Mouse (Mus musculus) myocyte (in vitro differentiated cells): ENCODE results near the gene Neurl1a. TPM values are rescaled to one million over a fixed set of nuclear protein-coding genes. Genes with fewer than 3 reads are reported as not detected.

Source experiments
- H3K27me3 ChIP-seq: one replicate; pipeline ENCODE4 v1.6.1; 2011; ENCODE audit not compliant: control insufficient read depth, insufficient read depth, insufficient read length
- H3K36me3 ChIP-seq: one replicate; pipeline ENCODE4 v1.6.1; 2011; ENCODE audit not compliant: control insufficient read depth, insufficient read depth
- H3K4me2 ChIP-seq: one replicate; pipeline ENCODE4 v1.6.1; 2011; ENCODE audit warnings: low read depth, control low read depth
- H3K4me3 ChIP-seq: one replicate; pipeline ENCODE4 v1.5.1; 2011; ENCODE audit warnings: mild to moderate bottlenecking, control low read depth, moderate library complexity
- H3K79me2 ChIP-seq: one replicate; pipeline ENCODE4 v1.6.1; 2011; ENCODE audit not compliant: control insufficient read depth, insufficient read depth
- H3ac ChIP-seq: one replicate; pipeline ENCODE4 v1.6.1; 2011; ENCODE audit not compliant: control insufficient read depth, insufficient read length
- CEBPB ChIP-seq: IDR thresholded peaks from 2 replicates; pipeline ENCODE4 v1.6.1; 2011; ENCODE audit warnings: mild to moderate bottlenecking, moderate library complexity; ENCODE audit not compliant: poor library complexity, insufficient read depth, severe bottlenecking
- E2F4 ChIP-seq: IDR thresholded peaks from one replicate; pipeline ENCODE4 v1.6.1; 2011; ENCODE audit warnings: mild to moderate bottlenecking, control low read depth, moderate library complexity; ENCODE audit not compliant: insufficient read depth
- MAX ChIP-seq: IDR thresholded peaks from one replicate; pipeline ENCODE4 v1.6.1; 2011; ENCODE audit warnings: low read depth, mild to moderate bottlenecking, control low read depth
- MYOD1 ChIP-seq, 3 experiments: IDR thresholded peaks; one replicate each; pipeline ENCODE4 v1.6.1; 2011; ENCODE audit warnings: control low read depth in 2 of 3, low read depth in 2 of 3, mild to moderate bottlenecking in 2 of 3, moderate library complexity in 1 of 3; ENCODE audit not compliant: insufficient read length in 2 of 3, control insufficient read depth in 1 of 3
- MYOG ChIP-seq, 3 experiments: IDR thresholded peaks; one replicate each; pipeline ENCODE4 v1.6.1; 2011; ENCODE audit warnings: control low read depth in 2 of 3, low read depth in 2 of 3, mild to moderate bottlenecking in 2 of 3; ENCODE audit not compliant: insufficient read length in 2 of 3, control insufficient read depth in 1 of 3, insufficient read depth in 1 of 3
- POLR2A ChIP-seq: IDR thresholded peaks from one replicate; pipeline ENCODE4 v1.6.1; 2011; ENCODE audit warnings: low read depth, mild to moderate bottlenecking, control low read depth, moderate library complexity; ENCODE audit not compliant: insufficient read length
- POLR2AphosphoS2 ChIP-seq: IDR thresholded peaks from one replicate; pipeline ENCODE4 v1.6.1; 2011; ENCODE audit warnings: low read depth, control low read depth; ENCODE audit not compliant: insufficient read length
- REST ChIP-seq: IDR thresholded peaks from one replicate; pipeline ENCODE4 v1.6.1; 2011; ENCODE audit warnings: mild to moderate bottlenecking, control low read depth, moderate library complexity; ENCODE audit not compliant: insufficient read depth, insufficient read length
- SRF ChIP-seq: IDR thresholded peaks from one replicate; pipeline ENCODE4 v1.6.1; 2011; ENCODE audit warnings: low read depth; ENCODE audit not compliant: control insufficient read depth, insufficient read length
- TCF12 ChIP-seq: IDR thresholded peaks from one replicate; pipeline ENCODE4 v1.6.1; 2011; ENCODE audit warnings: mild to moderate bottlenecking, control low read depth; ENCODE audit not compliant: poor library complexity, insufficient read depth, severe bottlenecking
- TCF3 ChIP-seq: IDR thresholded peaks from one replicate; pipeline ENCODE4 v1.6.1; 2011; ENCODE audit warnings: low read depth, control low read depth; ENCODE audit not compliant: insufficient read length
- USF1 ChIP-seq: IDR thresholded peaks from one replicate; pipeline ENCODE4 v1.6.1; 2011; ENCODE audit warnings: low read depth, mild to moderate bottlenecking, control low read depth, moderate library complexity
- polyA plus RNA-seq: library from polyadenylated mRNA; unstranded; fragments of >200 nt; fragmentation: generic; extraction: Trizol; gene quantifications from one replicate; pipeline ENCODE4 v1.2.1, GENCODE M21; 2012; ENCODE audit warnings: missing spikeins

The Neurl1a gene
- polyA plus RNA-seq, 1 experiment = 120 TPM

DNA sequence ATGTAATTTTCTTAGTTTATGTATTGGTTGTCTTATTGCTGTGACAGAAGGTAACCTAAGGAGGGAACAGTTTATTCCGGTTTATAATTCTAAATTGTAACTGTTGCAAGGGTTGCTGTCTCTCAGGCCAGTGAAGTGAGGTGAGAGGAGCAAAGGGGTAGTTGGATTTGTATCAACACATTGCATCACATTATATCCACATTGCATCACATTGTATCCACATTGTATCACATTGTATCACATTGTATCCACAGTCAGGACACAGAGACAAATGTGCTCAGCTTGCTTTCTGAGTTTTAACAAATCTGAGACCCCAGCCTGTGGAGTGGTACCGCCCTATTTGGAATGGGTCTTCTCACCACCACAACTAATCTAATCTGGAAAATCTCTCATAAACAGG, 41.6 kb downstream of the Neurl1a start:
- no peak overlapping the region for H3ac ChIP-seq
- no peak for TF ChIP-seq MAX
- no peak for TF ChIP-seq REST
- TF ChIP-seq POLR2A = no peak
- TF ChIP-seq USF1 = no peak
- no peak for TF ChIP-seq SRF
- TF ChIP-seq E2F4 = no peak
- no peak for TF ChIP-seq TCF12
- no peak for TF ChIP-seq POLR2AphosphoS2
- no peak for TF ChIP-seq TCF3
- TF ChIP-seq MYOD1 (IDR thresholded peaks at IDR 0.05; ENCODE audit: control insufficient read depth in 1 of 3, insufficient read length in 2 of 3, low read depth in 2 of 3) = no peak
- no peaks in the 10 kb centered on the region for H3K36me3 ChIP-seq
- no peaks in the 10 kb centered on the region for H3K27me3 ChIP-seq
- H3K4me3 ChIP-seq = no peak overlapping the region
- peaks cover 7% of the 10 kb centered on the region for H3K79me2 ChIP-seq
- peak overlapping the region; percentile 73 for H3K4me2 ChIP-seq

DNA sequence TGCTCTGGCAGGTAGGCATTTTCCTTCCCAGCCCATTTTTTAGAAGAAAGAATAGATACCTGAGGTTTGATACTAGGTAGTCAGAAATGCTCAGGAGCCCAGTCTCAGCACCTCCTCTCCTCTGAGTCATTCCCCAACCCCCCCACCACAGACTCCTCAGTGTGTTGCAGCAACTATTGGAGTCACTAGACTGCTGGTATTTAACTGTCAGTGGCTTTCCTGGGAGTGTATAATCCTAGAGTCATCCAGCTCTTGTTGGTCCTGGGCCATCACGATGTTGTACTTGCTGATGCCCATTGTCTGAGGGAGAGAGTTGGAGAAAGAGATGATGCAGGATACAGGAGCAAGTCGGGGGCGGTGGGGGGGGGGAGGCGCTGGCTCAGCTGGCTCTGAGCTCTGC, 42.4 kb downstream of the Neurl1a start:
- TF ChIP-seq CEBPB (0 out of 2 replicates have a peak, but pooled peaks have one; percentile 42), POLR2A (no peak)
- Histone ChIP-seq H3K4me2 (peak overlapping the region; percentile 73), H3K36me3 (no peaks in the 10 kb centered on the region)

DNA sequence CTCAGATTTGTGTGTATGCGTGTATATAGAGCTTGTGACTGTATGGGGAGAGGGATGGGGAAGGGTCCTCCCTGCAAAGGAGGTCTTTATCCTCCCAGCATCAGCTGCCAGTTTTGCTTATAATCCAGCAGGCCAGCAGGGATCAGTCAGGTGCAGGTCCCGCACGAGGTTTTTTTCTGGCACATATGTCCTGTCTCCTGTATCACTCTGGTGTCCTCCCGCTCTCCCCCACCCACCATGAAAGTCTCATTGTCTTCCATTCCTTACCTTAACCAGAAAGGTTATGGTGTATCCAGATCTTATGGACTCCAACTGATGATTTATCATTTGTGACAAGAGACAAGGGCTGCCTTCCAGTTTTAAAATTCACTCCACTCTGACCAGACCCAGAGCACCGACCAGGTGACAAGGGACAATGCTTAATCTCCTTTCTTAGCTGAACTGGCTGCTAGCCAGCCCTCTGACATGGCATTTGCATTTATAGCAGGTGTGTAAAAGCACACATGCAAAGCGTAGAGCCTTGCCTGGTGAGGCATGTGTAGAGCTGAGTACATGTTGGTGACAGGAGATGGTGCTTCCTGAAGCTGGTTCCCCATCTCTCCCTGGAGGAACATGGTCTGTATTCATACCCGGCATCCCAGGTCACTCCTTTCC, 43.0 kb downstream of the Neurl1a start:
- Histone ChIP-seq H3K4me2 (peak overlapping the region; percentile 73), H3K36me3 (no peaks in the 10 kb centered on the region), H3K79me2 (peaks cover 7% of the 10 kb centered on the region), H3K27me3 (no peaks in the 10 kb centered on the region), H3ac (no peak overlapping the region), H3K4me3 (no peak overlapping the region)
- TF ChIP-seq POLR2A = peak; percentile 24
- no peak for TF ChIP-seq E2F4
- no peak for TF ChIP-seq MAX

More for the DNA sequence above, 42.4 kb downstream of the Neurl1a start:
- Histone ChIP-seq H3K79me2 (peaks cover 7% of the 10 kb centered on the region), H3K27me3 (no peaks in the 10 kb centered on the region), H3ac (no peak overlapping the region), H3K4me3 (no peak overlapping the region)

DNA sequence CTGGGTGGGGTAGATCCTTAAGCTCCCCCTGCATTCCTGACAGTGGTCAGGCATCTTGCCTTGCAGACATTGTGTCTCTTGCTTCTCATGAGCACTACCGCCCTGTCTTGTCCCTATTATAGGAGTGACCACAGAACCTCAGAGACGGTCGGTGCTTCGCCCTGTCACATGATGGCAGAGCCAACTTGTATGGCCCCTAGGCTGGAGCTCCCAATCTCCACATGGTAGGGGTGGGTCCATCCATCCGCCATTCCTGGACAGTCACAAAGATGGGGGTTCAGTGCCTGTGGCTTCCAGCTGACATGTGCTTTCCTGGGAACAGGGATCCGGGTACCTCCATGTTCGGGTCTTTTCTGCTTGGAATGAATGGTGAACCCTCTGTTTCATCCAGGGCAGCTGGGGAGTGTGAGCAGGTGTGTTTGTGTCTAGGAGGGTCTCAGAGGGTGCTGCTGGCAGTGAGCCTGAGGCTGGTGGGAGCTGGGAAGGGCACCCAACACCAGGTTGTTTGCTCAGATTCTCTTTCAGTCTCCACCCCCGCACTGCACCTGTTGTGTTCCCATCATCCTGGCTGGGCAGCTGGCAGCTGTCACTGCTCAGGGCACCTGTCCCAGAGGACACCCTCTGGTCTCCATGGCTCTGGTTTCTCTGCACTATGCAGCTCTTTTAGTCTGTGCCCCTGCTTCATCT, 43.7 kb downstream of the Neurl1a start:
- peaks cover 7% of the 10 kb centered on the region for H3K79me2 ChIP-seq
- no peak overlapping the region for H3K4me3 ChIP-seq
- H3K27me3 ChIP-seq = no peaks in the 10 kb centered on the region
- TF ChIP-seq REST (no peak), MYOD1 (IDR thresholded peaks at IDR 0.05; ENCODE audit: control insufficient read depth in 1 of 3, insufficient read length in 2 of 3, low read depth in 2 of 3) (peak; percentile 96 to 99 (median 99)), TCF12 (peak; percentile 100), POLR2A (peak; percentile 10), MAX (no peak), SRF (no peak), MYOG (IDR thresholded peaks at IDR 0.05; ENCODE audit: control insufficient read depth in 1 of 3, insufficient read depth in 1 of 3, insufficient read length in 2 of 3, low read depth in 2 of 3) (peak; percentile 95 to 100 (median 99)), TCF3 (peak; percentile 100), USF1 (peak; percentile 76)
- H3ac ChIP-seq = no peak overlapping the region
- H3K4me2 ChIP-seq = peak overlapping the region; percentile 73
- no peaks in the 10 kb centered on the region for H3K36me3 ChIP-seq

DNA sequence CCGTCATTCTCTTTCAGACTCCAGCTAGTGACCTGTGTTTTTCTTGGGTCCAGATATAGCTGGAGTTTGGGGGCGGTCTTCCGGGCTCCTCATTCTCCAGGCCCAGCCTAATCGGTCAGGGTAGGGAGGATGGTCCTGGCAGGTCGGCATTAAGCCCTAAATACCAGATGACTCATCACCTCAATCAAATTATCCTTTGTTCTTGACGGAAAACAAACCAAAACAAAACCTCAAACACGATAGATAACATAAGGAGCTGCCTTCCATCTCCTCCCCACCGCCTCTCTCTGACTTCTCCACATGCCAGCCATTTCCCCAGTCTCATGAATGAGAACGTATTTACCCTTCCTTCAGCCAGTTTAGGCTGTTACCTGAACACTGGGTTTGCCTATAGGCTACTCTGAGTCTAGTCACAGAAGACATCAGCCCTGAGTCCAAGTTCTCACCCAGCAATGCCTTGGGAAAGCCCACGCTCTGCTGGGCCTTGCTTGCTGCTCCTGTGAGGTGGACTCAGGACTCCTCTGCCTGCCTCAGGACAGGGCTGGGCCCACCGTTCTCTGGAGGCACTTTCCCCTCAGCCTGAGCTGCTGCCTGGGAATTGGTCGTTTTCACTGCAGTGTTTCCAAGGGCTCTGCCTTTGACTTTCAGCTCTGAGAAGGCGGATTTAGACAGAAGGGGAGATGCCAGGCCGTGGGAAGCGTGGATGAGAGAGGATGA, 44.4 kb downstream of the Neurl1a start:
- Histone ChIP-seq H3ac (no peak overlapping the region), H3K36me3 (no peaks in the 10 kb centered on the region), H3K4me3 (no peak overlapping the region), H3K27me3 (no peaks in the 10 kb centered on the region), H3K79me2 (peaks cover 3% of the 10 kb centered on the region), H3K4me2 (peak overlapping the region; percentile 73)
- TF ChIP-seq POLR2A (no peak), E2F4 (no peak), REST (no peak), MYOG (IDR thresholded peaks at IDR 0.05; ENCODE audit: control insufficient read depth in 1 of 3, insufficient read depth in 1 of 3, insufficient read length in 2 of 3, low read depth in 2 of 3) (no peak), TCF12 (no peak), USF1 (no peak), POLR2AphosphoS2 (no peak), CEBPB (no peak), MYOD1 (IDR thresholded peaks at IDR 0.05; ENCODE audit: control insufficient read depth in 1 of 3, insufficient read length in 2 of 3, low read depth in 2 of 3) (no peak)
